Mouse (Mus musculus) megakaryocyte, embryonic 14.5 days (primary cell): ENCODE results near the gene Enox1.

Source experiments
- FLI1 ChIP-seq: IDR thresholded peaks from 2 replicates; pipeline ENCODE4 v1.6.1; 2012; ENCODE audit warnings: low read length, inconsistent platforms, mixed read lengths
- GATA1 ChIP-seq: IDR thresholded peaks from 3 replicates; pipeline ENCODE4 v1.6.1; 2012; ENCODE audit warnings: mixed read lengths, low read length, inconsistent platforms, borderline replicate concordance

- TF ChIP-seq GATA1: no peak
- TF ChIP-seq FLI1: no peak
These were observed 521.4 kb downstream of the Enox1 start for GRCm38 (mm10) chr14:77677951-77678350.
